Mouse (Mus musculus) cerebellum, postnatal 4 days (tissue): ENCODE results near the gene Mapk8ip3.

ENCODE experiments used
- DNase-seq, 2 experiments: peaks; one replicate each; pipeline ENCODE4 v3.0.0; 2022; ENCODE audit warnings: low spot score in 2 of 2, mixed read lengths in 1 of 2

Mapk8ip3 gene

GRCm38 (mm10) chr17:24902124-24902523, 34.7 kb downstream of the Mapk8ip3 start:
- DNase-seq = no peak

- no peak for DNase-seq
Observed at GRCm38 (mm10) chr17:24900014-24900413, 36.8 kb downstream of the Mapk8ip3 start.

- no peak for DNase-seq
Observed at GRCm38 (mm10) chr17:24899153-24899552, 37.6 kb downstream of the Mapk8ip3 start.

- no peak for DNase-seq
Observed at GRCm38 (mm10) chr17:24898041-24898854, 38.5 kb downstream of the Mapk8ip3 start.

- DNase-seq = no peak
Observed at GRCm38 (mm10) chr17:24897600-24897999, 39.2 kb downstream of the Mapk8ip3 start.

- no peak for DNase-seq
Observed at GRCm38 (mm10) chr17:24896993-24897269, 39.8 kb downstream of the Mapk8ip3 start.

GRCm38 (mm10) chr17:24896241-24896992, 40.4 kb downstream of the Mapk8ip3 start, which contains the start of gene Nme3:
Gene Nme3 (plus strand): TSS chr17:24896500.
- DNase-seq = peak; percentile 53 to 72

- DNase-seq = no peak
Observed at GRCm38 (mm10) chr17:24895571-24896240, 41.1 kb downstream of the Mapk8ip3 start.

GRCm38 (mm10) chr17:24894995-24895547, 41.7 kb downstream of the Mapk8ip3 start, which contains the start of the genes Eme2 and Mrps34:
Gene Eme2 (minus strand): TSS chr17:24895087.
Gene Mrps34 (plus strand): TSS chr17:24895116.
- peak in 1 of 2 experiments; percentile 77 for DNase-seq

- peak in 1 of 2 experiments; percentile 34 for DNase-seq
Observed at GRCm38 (mm10) chr17:24894061-24894994, 42.4 kb downstream of the Mapk8ip3 start.

GRCm38 (mm10) chr17:24893276-24893675, 43.5 kb downstream of the Mapk8ip3 start:
- DNase-seq = no peak

GRCm38 (mm10) chr17:24892785-24893184, 44.0 kb downstream of the Mapk8ip3 start:
- DNase-seq = no peak

- no peak for DNase-seq
Observed at GRCm38 (mm10) chr17:24891321-24891720, 45.5 kb downstream of the Mapk8ip3 start.

GRCm38 (mm10) chr17:24890151-24891092, 46.4 kb downstream of the Mapk8ip3 start:
- no peak for DNase-seq

- DNase-seq = no peak
Observed at GRCm38 (mm10) chr17:24888862-24889261, 47.9 kb downstream of the Mapk8ip3 start.

- no peak for DNase-seq
Observed at GRCm38 (mm10) chr17:24887291-24888080, 49.3 kb downstream of the Mapk8ip3 start.

GRCm38 (mm10) chr17:24886932-24887271, 49.9 kb downstream of the Mapk8ip3 start:
- DNase-seq = no peak

GRCm38 (mm10) chr17:24886134-24886931, 50.4 kb downstream of the Mapk8ip3 start, which contains the start of the genes Nubp2 and Spsb3:
Gene Nubp2 (minus strand): TSS chr17:24886349.
Gene Spsb3 (plus strand): TSS chr17:24886643.
- peak; percentile 91 to 96 for DNase-seq
